Mouse (Mus musculus) limb, embryonic 11.5 days (tissue): ENCODE measurements around the gene Gm40193. TPM values are rescaled to one million over a fixed set of nuclear protein-coding genes. Genes with fewer than 3 reads are reported as not detected.

Experiments used
- ATAC-seq: fragments of 200-750 bp; cut with Nextera tagmentation; 2 replicates; pipeline ENCODE4 v1.8.0; 2017; ENCODE audit warnings: low read depth; ENCODE audit not compliant: insufficient number of reproducible peaks, low FRiP score, low TSS enrichment
- DNase-seq: peaks from one replicate; pipeline ENCODE4 v3.0.0-alpha.2; 2015; ENCODE audit warnings: low spot score
- H3K27ac ChIP-seq: fragments of 300-500 bp; sonication (generic); replicated peaks from 2 replicates; pipeline ENCODE4 v1.5.1; 2014; ENCODE audit warnings: low read depth, mild to moderate bottlenecking, low read length
- H3K27me3 ChIP-seq: fragments of 300-500 bp; sonication (generic); 2 replicates; pipeline ENCODE4 v1.6.1; 2014; ENCODE audit warnings: mild to moderate bottlenecking, low read length, mixed read lengths; ENCODE audit not compliant: control insufficient read depth, insufficient read depth
- H3K36me3 ChIP-seq: fragments of 300-500 bp; sonication (generic); 2 replicates; pipeline ENCODE4 v1.6.1; 2014; ENCODE audit warnings: mild to moderate bottlenecking, low read length, moderate library complexity, mixed read lengths; ENCODE audit not compliant: control insufficient read depth, insufficient read depth
- H3K4me1 ChIP-seq: fragments of 300-500 bp; sonication (generic); 2 replicates; pipeline ENCODE4 v1.6.1; 2014; ENCODE audit warnings: low read length, mixed read lengths; ENCODE audit not compliant: control insufficient read depth, insufficient read depth
- H3K4me2 ChIP-seq: fragments of 300-500 bp; sonication (generic); 2 replicates; pipeline ENCODE4 v1.6.1; 2014; ENCODE audit warnings: low read depth, mild to moderate bottlenecking, moderate library complexity; ENCODE audit not compliant: severe bottlenecking
- H3K4me3 ChIP-seq: fragments of 300-500 bp; sonication (generic); 2 replicates; pipeline ENCODE4 v1.5.1; 2014; ENCODE audit warnings: low read depth, low read length
- H3K9ac ChIP-seq: fragments of 300-500 bp; sonication (generic); 2 replicates; pipeline ENCODE4 v1.6.1; 2014; ENCODE audit warnings: mild to moderate bottlenecking, low read length
- H3K9me3 ChIP-seq: fragments of 300-500 bp; sonication (generic); 2 replicates; pipeline ENCODE4 v1.6.1; 2016; ENCODE audit warnings: low read length; ENCODE audit not compliant: control insufficient read depth
- WGBS: fragments of 180-500 bp; shearing (Covaris S2); extraction: QIAGEN DNeasy Blood & Tissue Kit; methylation state at CpG from one replicate; pipeline ENCODE4 v1.1.7; 2014; 5-methylcytosine and 5-hydroxymethylcytosine counted together
- polyA plus RNA-seq: library from polyadenylated mRNA; unstranded; fragments of >200 nt; fragmentation: Nextera tagmentation; extraction: Ambion mirVana; gene quantifications from 2 replicates; pipeline ENCODE4 v1.2.1, GENCODE M21; 2014

The Gm40193 gene
- polyA plus RNA-seq, result not detected in 2 replicates

GRCm38 (mm10) chr11:70532839-70533238, at the start of gene Gm40193:
Gm40193 (minus strand) TSS chr11:70532939.
- H3K4me1 ChIP-seq, result no peaks in the 10 kb centered on the region
- 86% methylated on average over 6 of the region's 6 CpGs for WGBS
- H3K27ac ChIP-seq, result no peak within 1 kb of the TSS
- DNase-seq, result no peak
- no peak within 1 kb of the TSS for H3K4me2 ChIP-seq
- H3K27me3 ChIP-seq, result no peaks in the 10 kb centered on the region
- no peak for ATAC-seq
- peaks cover 2% of the 10 kb centered on the region; the same call in 1 of the 2 replicates for H3K36me3 ChIP-seq
- no peaks in the 10 kb centered on the region for H3K9me3 ChIP-seq
- no peak within 1 kb of the TSS for H3K9ac ChIP-seq
- H3K4me3 ChIP-seq, result no peak within 1 kb of the TSS

DNA sequence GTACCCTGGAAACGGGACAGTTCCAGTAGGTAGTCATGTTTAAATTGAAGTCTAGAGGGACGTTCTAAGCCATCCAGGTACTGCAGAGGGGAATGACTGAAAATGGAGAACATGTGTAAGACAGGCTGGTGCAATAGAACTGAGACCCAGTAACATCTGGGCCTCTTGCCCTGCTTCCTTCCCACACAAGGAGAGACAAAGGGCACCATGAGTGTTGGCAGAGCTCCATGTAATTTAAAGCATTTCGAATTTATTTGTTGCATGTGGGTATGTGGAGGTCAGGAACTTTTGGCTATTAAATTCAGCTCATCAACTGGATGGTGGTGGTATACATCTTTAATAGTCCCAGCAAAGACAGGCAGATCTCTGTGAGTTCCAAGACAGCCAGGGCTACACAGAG, 49.5 kb upstream of the Gm40193 start:
- H3K4me2 ChIP-seq, result no peak overlapping the region
- WGBS, result 60% methylated on average over 3 of the region's 3 CpGs
- H3K36me3 ChIP-seq, result no peaks in the 10 kb centered on the region
- DNase-seq (no peak), ATAC-seq (no peak)
- no peak overlapping the region for H3K4me3 ChIP-seq
- H3K27ac ChIP-seq, result no peak overlapping the region
- no peak overlapping the region for H3K9ac ChIP-seq
- no peaks in the 10 kb centered on the region for H3K9me3 ChIP-seq
- no peaks in the 10 kb centered on the region for H3K27me3 ChIP-seq
- H3K4me1 ChIP-seq, result peaks cover 9% of the 10 kb centered on the region

DNA sequence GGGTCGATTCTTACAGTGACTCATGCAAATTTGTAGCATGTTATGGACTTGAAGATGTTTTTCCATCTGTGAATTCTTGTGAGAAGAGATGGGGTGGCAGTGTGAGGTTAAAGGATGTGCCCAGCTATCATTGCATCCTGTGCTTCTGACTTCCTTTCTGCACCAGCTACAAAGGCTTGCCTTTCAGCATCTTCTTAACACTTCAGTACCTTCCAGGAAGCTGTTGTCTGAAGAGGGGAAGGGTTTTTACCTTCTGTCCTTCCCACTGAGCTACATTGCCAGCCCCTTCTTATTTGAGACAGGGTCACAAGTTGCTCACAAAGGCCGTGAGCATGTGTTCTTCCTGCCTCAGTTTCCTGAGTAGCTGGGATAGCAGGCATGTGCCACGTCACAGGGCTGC, 48.2 kb upstream of the Gm40193 start:
- H3K9me3 ChIP-seq, result no peaks in the 10 kb centered on the region
- H3K27me3 ChIP-seq, result no peaks in the 10 kb centered on the region
- H3K36me3 ChIP-seq, result no peaks in the 10 kb centered on the region
- ATAC-seq, result no peak
- no peak overlapping the region for H3K4me2 ChIP-seq
- WGBS, result 77% methylated on average over 3 of the region's 3 CpGs
- H3K4me3 ChIP-seq, result no peak overlapping the region
- H3K4me1 ChIP-seq, result peaks cover 10% of the 10 kb centered on the region
- no peak for DNase-seq
- no peak overlapping the region for H3K27ac ChIP-seq
- H3K9ac ChIP-seq, result no peak overlapping the region

- ATAC-seq, result no peak
- no peak overlapping the region for H3K9ac ChIP-seq
- no peak overlapping the region for H3K4me2 ChIP-seq
- WGBS, result 57% methylated on average over 5 of the region's 5 CpGs
- H3K27ac ChIP-seq, result no peak overlapping the region
- no peak overlapping the region for H3K4me3 ChIP-seq
- peaks cover 8% of the 10 kb centered on the region for H3K4me1 ChIP-seq
- H3K36me3 ChIP-seq, result no peaks in the 10 kb centered on the region
- no peaks in the 10 kb centered on the region for H3K9me3 ChIP-seq
- DNase-seq, result no peak
- no peaks in the 10 kb centered on the region for H3K27me3 ChIP-seq
Measured at GRCm38 (mm10) chr11:70580358-70580720, 47.6 kb upstream of the Gm40193 start.

GRCm38 (mm10) chr11:70579710-70580357, 47.1 kb upstream of the Gm40193 start:
- no peak for ATAC-seq
- no peaks in the 10 kb centered on the region for H3K9me3 ChIP-seq
- H3K36me3 ChIP-seq, result no peaks in the 10 kb centered on the region
- H3K27ac ChIP-seq, result no peak overlapping the region
- peaks cover 3% of the 10 kb centered on the region for H3K4me1 ChIP-seq
- DNase-seq, result no peak
- H3K4me2 ChIP-seq, result no peak overlapping the region
- 83% methylated on average over 9 of the region's 9 CpGs for WGBS
- no peak overlapping the region for H3K9ac ChIP-seq
- no peak overlapping the region for H3K4me3 ChIP-seq
- no peaks in the 10 kb centered on the region for H3K27me3 ChIP-seq

DNA sequence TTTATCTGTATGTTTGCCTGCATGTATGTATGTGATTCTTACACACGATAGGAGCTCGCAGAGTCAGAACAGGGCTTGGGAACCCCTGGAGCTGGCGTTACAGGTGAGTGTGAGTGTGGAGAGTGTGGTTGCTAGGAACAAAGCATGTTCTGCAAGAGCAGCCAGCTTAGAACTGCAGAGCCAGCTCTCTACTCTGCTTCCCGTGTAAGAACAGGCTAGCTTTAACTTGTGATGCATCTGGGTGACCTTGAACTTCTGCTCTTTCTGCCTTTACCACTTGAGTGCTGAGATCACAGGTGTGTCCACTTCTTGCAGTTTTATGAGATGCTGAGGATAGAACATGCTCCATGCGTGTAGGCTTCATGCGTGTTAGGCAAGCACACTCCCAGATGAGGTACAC, 46.2 kb upstream of the Gm40193 start:
- Histone ChIP-seq H3K4me3 (no peak overlapping the region), H3K27me3 (no peaks in the 10 kb centered on the region), H3K27ac (no peak overlapping the region), H3K36me3 (no peaks in the 10 kb centered on the region), H3K4me2 (no peak overlapping the region), H3K4me1 (0 out of 2 replicates have a peak, but pooled peaks cover 2% of the 10 kb centered on the region), H3K9me3 (no peaks in the 10 kb centered on the region), H3K9ac (no peak overlapping the region)
- ATAC-seq (no peak), DNase-seq (no peak)
- WGBS, result 91% methylated on average over 6 of the region's 6 CpGs

- WGBS, result 89% methylated on average over 3 of the region's 3 CpGs
- Histone ChIP-seq H3K4me3 (no peak overlapping the region), H3K27ac (no peak overlapping the region), H3K4me1 (0 out of 2 replicates have a peak, but pooled peaks cover 2% of the 10 kb centered on the region), H3K27me3 (no peaks in the 10 kb centered on the region), H3K36me3 (no peaks in the 10 kb centered on the region), H3K9me3 (no peaks in the 10 kb centered on the region), H3K9ac (no peak overlapping the region), H3K4me2 (no peak overlapping the region)
- ATAC-seq, result no peak
- no peak for DNase-seq
Measured at GRCm38 (mm10) chr11:70577201-70577600, 44.5 kb upstream of the Gm40193 start.

- Histone ChIP-seq H3K9ac (no peak overlapping the region), H3K4me3 (no peak overlapping the region), H3K9me3 (no peaks in the 10 kb centered on the region), H3K27me3 (no peaks in the 10 kb centered on the region), H3K27ac (no peak overlapping the region), H3K4me2 (no peak overlapping the region), H3K4me1 (0 out of 2 replicates have a peak, but pooled peaks cover 2% of the 10 kb centered on the region), H3K36me3 (no peaks in the 10 kb centered on the region)
- WGBS, result 89% methylated on average over 6 of the region's 6 CpGs
- DNase-seq (no peak), ATAC-seq (no peak)
Measured at GRCm38 (mm10) chr11:70573872-70574271, 41.1 kb upstream of the Gm40193 start.
